Mouse (Mus musculus): ENCODE results near the gene Ccdc134. TPM values are rescaled to one million over a fixed set of nuclear protein-coding genes. Genes with fewer than 3 reads are reported as not detected.
"Not testable (repeated sequence)": the region's sequence is repeated elsewhere in the genome, so short reads cannot be mapped to it uniquely, and the experiment has no call there.

Gene Ccdc134
- 34.1 and 34.4 TPM in 2 replicates for polyA plus RNA-seq (2015; fragmentation: Nextera tagmentation; extraction: Ambion mirVana)

GRCm38 (mm10) chr15:82127426-82128374 lies at the start of gene Ccdc134:
Gene Ccdc134 (plus strand): TSS chr15:82127922.
- peak; percentile 96 for DNase-seq (ENCODE audit: low spot score)

- no peak for DNase-seq (ENCODE audit: low spot score)
Measured at GRCm38 (mm10) chr15:82079883-82080282, 47.8 kb upstream of the Ccdc134 start.

- DNase-seq (ENCODE audit: low spot score): peak; percentile 77
Measured at GRCm38 (mm10) chr15:82081161-82081560, 46.6 kb upstream of the Ccdc134 start.

GRCm38 (mm10) chr15:82085606-82086005 lies 42.1 kb upstream of the Ccdc134 start:
- no peak for DNase-seq (ENCODE audit: low spot score)

- DNase-seq (ENCODE audit: low spot score): no peak
Measured at GRCm38 (mm10) chr15:82086131-82086530, 41.6 kb upstream of the Ccdc134 start.

- DNase-seq (ENCODE audit: low spot score): peak; percentile 29
Measured at GRCm38 (mm10) chr15:82087266-82087665, 40.5 kb upstream of the Ccdc134 start.

GRCm38 (mm10) chr15:82091061-82091460 lies 36.7 kb upstream of the Ccdc134 start:
- DNase-seq (ENCODE audit: low spot score): no peak

GRCm38 (mm10) chr15:82106953-82107555 lies 20.7 kb upstream of the Ccdc134 start:
- DNase-seq (ENCODE audit: low spot score): peak; percentile 14

GRCm38 (mm10) chr15:82120544-82120943 lies 7.2 kb upstream of the Ccdc134 start:
- DNase-seq (ENCODE audit: low spot score): no peak

- not testable (repeated sequence) for DNase-seq (ENCODE audit: low spot score)
Measured at GRCm38 (mm10) chr15:82126690-82127089, 1.0 kb upstream of the Ccdc134 start.

- no peak for DNase-seq (ENCODE audit: low spot score)
Measured at GRCm38 (mm10) chr15:82128398-82128797, 676 bp downstream of the Ccdc134 start.

- no peak for DNase-seq (ENCODE audit: low spot score)
Measured at GRCm38 (mm10) chr15:82130599-82130998, 2.9 kb downstream of the Ccdc134 start.

- DNase-seq (ENCODE audit: low spot score): peak; percentile 84
Measured at GRCm38 (mm10) chr15:82135372-82135771, 7.7 kb downstream of the Ccdc134 start.

- peak; percentile 73 for DNase-seq (ENCODE audit: low spot score)
Measured at GRCm38 (mm10) chr15:82138565-82138964, 10.8 kb downstream of the Ccdc134 start.

GRCm38 (mm10) chr15:82139196-82139595 lies 11.5 kb downstream of the Ccdc134 start:
- peak; percentile 36 for DNase-seq (ENCODE audit: low spot score)

GRCm38 (mm10) chr15:82140355-82140754 lies 12.6 kb downstream of the Ccdc134 start:
- peak; percentile 80 for DNase-seq (ENCODE audit: low spot score)

- no peak for DNase-seq (ENCODE audit: low spot score)
Measured at GRCm38 (mm10) chr15:82144157-82144556, 16.4 kb downstream of the Ccdc134 start.

- no peak for DNase-seq (ENCODE audit: low spot score)
Measured at GRCm38 (mm10) chr15:82145408-82145807, 17.7 kb downstream of the Ccdc134 start.

GRCm38 (mm10) chr15:82145851-82146769 lies 18.4 kb downstream of the Ccdc134 start:
- DNase-seq (ENCODE audit: low spot score): peak; percentile 50

GRCm38 (mm10) chr15:82146770-82147610 lies 19.3 kb downstream of the Ccdc134 start, which contains the start of gene Srebf2:
Gene Srebf2 (plus strand): TSS chr15:82147181.
- DNase-seq (ENCODE audit: low spot score): peak; percentile 99

All from thymus, postnatal 0 days (tissue).